Mouse (Mus musculus) kidney, postnatal 0 days (tissue): Measurements from ENCODE around the gene Zfp385b. TPM values are rescaled to one million over a fixed set of nuclear protein-coding genes. Genes with fewer than 3 reads are reported as not detected.

Experiments used
- ATAC-seq: fragments of 200-750 bp; cut with Nextera tagmentation; replicated peaks from 2 replicates; pipeline ENCODE4 v1.8.0; 2017; ENCODE audit warnings: low read depth, moderate number of reproducible peaks, moderate TSS enrichment, moderate library complexity; ENCODE audit not compliant: low FRiP score
- DNase-seq: peaks from one replicate; pipeline ENCODE4 v3.0.0-alpha.2; 2016; ENCODE audit warnings: low spot score
- H3K27ac ChIP-seq: fragments of 300-500 bp; sonication (generic); 2 replicates; pipeline ENCODE4 v1.5.1; 2014; ENCODE audit warnings: mild to moderate bottlenecking
- H3K27me3 ChIP-seq: fragments of 300-500 bp; sonication (generic); 2 replicates; pipeline ENCODE4 v1.6.1; 2014; ENCODE audit warnings: low read length, mixed read lengths; ENCODE audit not compliant: insufficient read depth
- H3K36me3 ChIP-seq: fragments of 300-500 bp; sonication (generic); 2 replicates; pipeline ENCODE4 v1.6.1; 2014; ENCODE audit warnings: low read length, mixed read lengths; ENCODE audit not compliant: insufficient read depth
- H3K4me1 ChIP-seq: fragments of 300-500 bp; sonication (generic); replicated peaks from 2 replicates; pipeline ENCODE4 v1.6.1; 2014; ENCODE audit warnings: antibody characterized with exemption, low read length, mixed read lengths; ENCODE audit not compliant: insufficient read depth
- H3K4me2 ChIP-seq: fragments of 300-500 bp; sonication (generic); 2 replicates; pipeline ENCODE4 v1.6.1; 2014; ENCODE audit warnings: mild to moderate bottlenecking, low read length, moderate library complexity, mixed read lengths
- H3K4me3 ChIP-seq: fragments of 300-500 bp; sonication (generic); replicated peaks from 2 replicates; pipeline ENCODE4 v1.5.1; 2014; ENCODE audit warnings: low read depth, low read length
- H3K9ac ChIP-seq: fragments of 300-500 bp; sonication (generic); 2 replicates; pipeline ENCODE4 v1.6.1; 2014; ENCODE audit warnings: low read depth, low read length
- H3K9me3 ChIP-seq: fragments of 300-500 bp; sonication (generic); replicated peaks from 2 replicates; pipeline ENCODE4 v1.6.1; 2016; ENCODE audit warnings: low read length, inconsistent platforms, mixed read lengths
- CTCF ChIP-seq: IDR thresholded peaks from 2 replicates; pipeline ENCODE4 v1.5.1; 2016; ENCODE audit warnings: antibody characterized with exemption, low read depth, mild to moderate bottlenecking, moderate library complexity
- WGBS: fragments of 180-500 bp; shearing (Covaris S2); extraction: QIAGEN DNeasy Blood & Tissue Kit; methylation state at CpG from one replicate; pipeline ENCODE4 v1.1.7; 2014; 5-methylcytosine and 5-hydroxymethylcytosine counted together
- polyA plus RNA-seq: library from polyadenylated mRNA; unstranded; fragments of >200 nt; fragmentation: Nextera tagmentation; extraction: Ambion mirVana; gene quantifications from 2 replicates; pipeline ENCODE4 v1.2.1, GENCODE M21; 2015

Zfp385b gene
- polyA plus RNA-seq, 1 experiment from 2014 or later = 9.9 TPM

DNA sequence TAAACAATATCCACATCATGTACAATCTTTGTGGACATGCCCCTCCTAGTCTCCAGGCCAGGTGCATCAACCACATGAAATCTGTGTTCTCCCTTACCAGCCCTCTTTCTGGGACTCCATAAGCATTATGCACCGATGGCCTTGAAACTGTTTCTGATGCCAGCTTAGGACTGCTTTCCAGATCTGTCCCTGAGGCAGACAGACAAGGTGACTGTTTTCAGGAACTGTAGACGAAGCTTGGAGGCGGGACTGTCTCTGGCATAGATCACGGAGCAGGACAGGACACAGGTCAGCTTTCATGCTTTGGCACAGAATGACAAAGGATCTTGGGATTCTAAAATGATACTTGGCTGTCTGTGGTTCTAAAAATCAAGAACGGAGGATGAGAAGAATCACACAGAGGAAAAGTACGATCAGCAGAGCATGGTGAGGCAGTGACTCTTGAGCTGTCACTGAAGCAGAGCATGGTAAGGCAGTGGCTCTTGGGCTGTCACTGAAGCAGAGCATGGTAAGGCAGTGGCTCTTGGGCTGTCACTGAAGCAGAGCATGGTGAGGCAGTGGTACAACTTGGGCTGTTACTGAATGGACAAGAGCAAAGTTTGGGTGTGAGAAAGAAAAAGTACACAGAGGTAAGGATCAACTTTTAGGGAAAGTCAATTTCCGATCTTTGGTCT is 291.2 kb downstream of the Zfp385b start:
- 58% methylated on average over 7 of the region's 7 CpGs for WGBS
- no peak overlapping the region for H3K27ac ChIP-seq
- H3K9ac ChIP-seq = 0 out of 2 replicates have a peak overlapping the region, but pooled peaks have one; percentile 19

DNA sequence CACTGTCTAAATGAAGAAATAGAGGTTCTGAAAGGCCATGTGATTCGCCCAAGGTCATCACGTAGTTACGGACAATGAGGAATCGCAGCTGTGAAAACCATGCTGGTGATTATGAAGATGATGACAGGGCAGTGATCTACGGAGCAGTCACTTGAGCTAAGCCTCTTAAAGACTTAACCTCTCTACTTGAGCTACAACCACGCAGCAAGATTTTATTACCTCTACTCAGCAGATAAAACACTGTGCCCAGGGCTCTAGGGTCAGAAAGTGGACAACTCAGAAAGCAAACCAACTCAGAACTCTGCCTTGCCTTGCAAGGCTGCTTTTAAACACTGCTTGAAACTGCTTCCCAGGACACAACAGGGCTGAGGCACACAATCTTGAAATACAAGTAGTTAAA is 291.8 kb downstream of the Zfp385b start:
- no peak overlapping the region for H3K4me3 ChIP-seq
- no peak overlapping the region for H3K27ac ChIP-seq
- H3K9ac ChIP-seq = no peak overlapping the region
- DNase-seq (no peak), ATAC-seq (no peak)
- H3K27me3 ChIP-seq = no peaks in the 10 kb centered on the region
- H3K4me2 ChIP-seq = no peak overlapping the region
- no peaks in the 10 kb centered on the region for H3K36me3 ChIP-seq
- no peaks in the 10 kb centered on the region for H3K4me1 ChIP-seq
- no peaks in the 10 kb centered on the region for H3K9me3 ChIP-seq
- TF ChIP-seq CTCF = no peak
- WGBS = 42% methylated on average over 6 of the region's 6 CpGs

More for the DNA sequence above, 291.2 kb downstream of the Zfp385b start:
- ATAC-seq = no peak
- no peaks in the 10 kb centered on the region for H3K27me3 ChIP-seq
- no peak overlapping the region for H3K4me3 ChIP-seq
- no peak for DNase-seq
- no peak overlapping the region for H3K4me2 ChIP-seq
- no peak for TF ChIP-seq CTCF
- H3K4me1 ChIP-seq = no peaks in the 10 kb centered on the region
- no peaks in the 10 kb centered on the region for H3K36me3 ChIP-seq
- H3K9me3 ChIP-seq = no peaks in the 10 kb centered on the region

DNA sequence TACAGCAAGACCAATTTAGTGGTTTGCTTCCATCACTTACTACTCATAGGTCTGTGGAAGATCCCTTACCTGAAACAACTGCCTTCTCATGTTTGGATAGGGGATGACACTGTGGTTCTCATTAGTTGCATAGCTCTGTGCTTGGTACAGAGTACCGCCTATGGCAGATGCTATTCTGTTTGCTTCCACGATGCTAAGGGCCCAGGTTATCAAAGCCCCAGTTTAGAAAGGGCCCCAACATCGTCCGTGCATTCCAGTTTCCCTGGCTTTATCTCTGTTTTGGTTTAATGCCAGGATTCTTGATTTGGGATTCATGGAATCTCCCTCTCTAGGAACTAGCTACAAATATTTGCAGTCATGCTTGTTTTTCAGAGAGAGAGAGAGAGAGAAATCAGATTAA is 292.6 kb downstream of the Zfp385b start:
- DNase-seq (no peak), ATAC-seq (no peak)
- H3K4me2 ChIP-seq = no peak overlapping the region
- H3K27ac ChIP-seq = no peak overlapping the region
- no peak for TF ChIP-seq CTCF
- 71% methylated on average over 4 of the region's 4 CpGs for WGBS
- no peak overlapping the region for H3K9ac ChIP-seq
- H3K4me1 ChIP-seq = no peaks in the 10 kb centered on the region
- no peak overlapping the region for H3K4me3 ChIP-seq
- H3K36me3 ChIP-seq = no peaks in the 10 kb centered on the region
- no peaks in the 10 kb centered on the region for H3K27me3 ChIP-seq
- no peaks in the 10 kb centered on the region for H3K9me3 ChIP-seq

DNA sequence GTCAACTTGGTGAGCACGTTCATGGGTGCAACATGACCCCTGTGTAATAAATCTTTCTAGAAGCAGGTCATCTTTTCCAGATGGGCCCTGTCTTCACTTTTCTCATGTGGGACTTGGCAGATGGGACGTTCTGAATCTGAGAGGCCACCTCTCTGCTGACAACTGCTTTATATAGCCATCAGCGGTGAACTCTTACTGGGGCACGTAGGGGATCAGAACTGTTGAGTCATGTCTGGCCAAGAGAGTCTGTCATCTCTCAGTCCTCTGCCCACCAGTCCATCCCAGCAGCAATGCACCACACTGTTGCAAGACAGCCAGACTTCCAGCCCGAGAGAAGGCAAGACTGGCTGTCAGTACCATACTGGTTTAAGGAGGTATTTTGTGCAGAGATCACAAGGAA is 293.1 kb downstream of the Zfp385b start:
- Histone ChIP-seq H3K9me3 (no peaks in the 10 kb centered on the region), H3K4me1 (no peaks in the 10 kb centered on the region), H3K27me3 (no peaks in the 10 kb centered on the region), H3K9ac (no peak overlapping the region), H3K36me3 (no peaks in the 10 kb centered on the region), H3K4me3 (no peak overlapping the region), H3K27ac (no peak overlapping the region), H3K4me2 (no peak overlapping the region)
- DNase-seq = no peak
- TF ChIP-seq CTCF = no peak
- no peak for ATAC-seq
- 47% methylated on average over 5 of the region's 5 CpGs for WGBS

GRCm38 (mm10) chr2:77522223-77522622 is 297.2 kb downstream of the Zfp385b start:
- Histone ChIP-seq H3K9me3 (no peaks in the 10 kb centered on the region), H3K27ac (no peak overlapping the region), H3K9ac (no peak overlapping the region), H3K27me3 (no peaks in the 10 kb centered on the region), H3K36me3 (no peaks in the 10 kb centered on the region), H3K4me3 (no peak overlapping the region), H3K4me1 (no peaks in the 10 kb centered on the region), H3K4me2 (no peak overlapping the region)
- ATAC-seq (no peak), DNase-seq (no peak)
- 39% methylated on average over 4 of the region's 4 CpGs for WGBS
- TF ChIP-seq CTCF = no peak

- peak; percentile 20; the same call in 1 of the 2 replicates for TF ChIP-seq CTCF
- Histone ChIP-seq H3K27ac (no peak overlapping the region), H3K9me3 (no peaks in the 10 kb centered on the region), H3K27me3 (no peaks in the 10 kb centered on the region), H3K36me3 (no peaks in the 10 kb centered on the region), H3K4me1 (no peaks in the 10 kb centered on the region), H3K4me3 (peak overlapping the region; percentile 30), H3K9ac (no peak overlapping the region; the same call in 1 of the 2 replicates), H3K4me2 (peak overlapping the region; percentile 54)
- ATAC-seq (no peak), DNase-seq (peak; percentile 85)
- WGBS = 0% methylated on average over 14 of the region's 14 CpGs
Measured at GRCm38 (mm10) chr2:77519341-77519740, 300.1 kb downstream of the Zfp385b start.
